Mouse (Mus musculus) lung, postnatal 0 days (tissue): ENCODE measurements around the gene Slc38a10.

Source experiments
- CTCF ChIP-seq: IDR thresholded peaks from 2 replicates; pipeline ENCODE4 v1.5.1; 2016; ENCODE audit warnings: antibody characterized with exemption, mild to moderate bottlenecking
- EP300 ChIP-seq: IDR thresholded peaks from 2 replicates; pipeline ENCODE4 v1.6.1; 2016; ENCODE audit warnings: antibody characterized with exemption, mild to moderate bottlenecking, control low read depth

- TF ChIP-seq CTCF (no peak), EP300 (no peak)
Observed at GRCm38 (mm10) chr11:120183180-120183579, 32.0 kb upstream of the Slc38a10 start.
